In the genomic region with DNA sequence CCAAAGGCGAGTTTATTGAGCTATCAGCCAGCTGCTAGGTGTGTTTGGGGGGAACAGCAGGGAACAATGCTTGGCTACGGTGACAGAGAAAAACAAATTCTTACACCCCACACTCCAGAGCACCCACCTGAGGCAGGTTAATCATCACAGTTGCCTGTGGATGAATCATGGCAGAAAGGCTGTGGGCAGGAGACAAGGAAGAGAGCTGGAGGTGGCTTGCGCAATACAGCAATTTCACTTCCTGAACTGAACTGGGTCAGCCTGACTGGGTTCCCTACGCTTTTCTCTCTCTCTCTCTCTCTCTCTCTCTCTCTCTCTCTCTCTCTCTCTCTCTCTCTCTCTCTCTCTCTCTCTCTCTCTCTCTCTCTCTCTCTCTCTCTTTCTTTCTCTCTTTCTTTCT, we compare ENCODE assay signal across 13 mouse cellular contexts.
DNase-seq lines count a peak whose midpoint lies in the region; ATAC-seq and TF ChIP-seq lines count a peak whose summit lies in the region.
"Had no signal": no experiment of that assay in that cellular context is flagged by ENCODE, and none has a peak within 500 bp of the region (broad histone marks: within the 10 kb centered on the region; RNA-seq: fewer than 3 reads in every experiment).

No protein-coding gene starts in this region.

- H3K9ac ChIP-seq in hindbrain, embryonic 12.5 days: no peak overlapping the region
- no peak overlapping the region for H3K9ac ChIP-seq in lung, postnatal 0 days (replicated peaks; ENCODE audit: low read depth)
- H3K9ac ChIP-seq: heart, embryonic 13.5 days; stomach, embryonic 15.5 days had no signal

- no peak for ATAC-seq in hindbrain, embryonic 12.5 days (ENCODE audit: low FRiP score)
- ATAC-seq in lung, postnatal 0 days: peak; percentile 57; the same call in 1 of the 2 replicates
- ATAC-seq: inflammation-experienced regulatory T-cells, adult 6 months had no signal

- H3K4me2 ChIP-seq in hindbrain, embryonic 12.5 days (replicated peaks): no peak overlapping the region
- no peak overlapping the region for H3K4me2 ChIP-seq in lung, postnatal 0 days (replicated peaks; ENCODE audit: low read depth, low read length)
- H3K4me2 ChIP-seq: heart, embryonic 13.5 days; stomach, embryonic 15.5 days had no signal

- H3K9me3 ChIP-seq in hindbrain, embryonic 10.5 days: no peaks in the 10 kb centered on the region
- H3K9me3 ChIP-seq in hindbrain, embryonic 12.5 days (replicated peaks): no peaks in the 10 kb centered on the region
- H3K9me3 ChIP-seq in lung, postnatal 0 days (ENCODE audit: low read length): no peaks in the 10 kb centered on the region
- H3K9me3 ChIP-seq in limb, embryonic 10.5 days (replicated peaks): no peaks in the 10 kb centered on the region
- H3K9me3 ChIP-seq: forebrain, embryonic 10.5 days; heart, embryonic 13.5 days; stomach, embryonic 15.5 days had no signal

- H3K36me3 ChIP-seq in hindbrain, embryonic 10.5 days: no peaks in the 10 kb centered on the region
- H3K36me3 ChIP-seq in hindbrain, embryonic 12.5 days: no peaks in the 10 kb centered on the region
- no peaks in the 10 kb centered on the region for H3K36me3 ChIP-seq in lung, postnatal 0 days (ENCODE audit: insufficient read depth, low read length)
- H3K36me3 ChIP-seq in limb, embryonic 10.5 days: no peaks in the 10 kb centered on the region
- H3K36me3 ChIP-seq: forebrain, embryonic 10.5 days; heart, embryonic 13.5 days; stomach, embryonic 15.5 days had no signal

- no peak for TF ChIP-seq CTCF in lung, postnatal 0 days (IDR thresholded peaks at IDR 0.05)

- H3K27ac ChIP-seq in hindbrain, embryonic 10.5 days: peak overlapping the region; percentile 43; the same call in 1 of the 2 replicates
- H3K27ac ChIP-seq in hindbrain, embryonic 12.5 days: no peak overlapping the region
- no peak overlapping the region for H3K27ac ChIP-seq in lung, postnatal 0 days (ENCODE audit: low read length)
- no peak overlapping the region for H3K27ac ChIP-seq in limb, embryonic 10.5 days
- H3K27ac ChIP-seq: forebrain, embryonic 10.5 days; heart, embryonic 13.5 days; stomach, embryonic 15.5 days had no signal

- WGBS in hindbrain, embryonic 10.5 days: 79% methylated on average over 4 of the region's 4 CpGs
- WGBS in hindbrain, embryonic 12.5 days: 91% methylated on average over 4 of the region's 4 CpGs
- 82% methylated on average over 4 of the region's 4 CpGs for WGBS in lung, postnatal 0 days
- 75% methylated on average over 4 of the region's 4 CpGs for WGBS in limb, embryonic 10.5 days

- no peaks in the 10 kb centered on the region for H3K27me3 ChIP-seq in hindbrain, embryonic 10.5 days (ENCODE audit: insufficient read depth, poor library complexity, severe bottlenecking)
- H3K27me3 ChIP-seq in hindbrain, embryonic 12.5 days: no peaks in the 10 kb centered on the region
- no peaks in the 10 kb centered on the region for H3K27me3 ChIP-seq in lung, postnatal 0 days (replicated peaks; ENCODE audit: insufficient read depth, low read length)
- no peaks in the 10 kb centered on the region for H3K27me3 ChIP-seq in limb, embryonic 10.5 days (ENCODE audit: low read depth, poor library complexity, severe bottlenecking)
- H3K27me3 ChIP-seq: heart, embryonic 13.5 days; stomach, embryonic 15.5 days had no signal

- no peak for TF ChIP-seq EP300 in lung, postnatal 0 days (IDR thresholded peaks at IDR 0.05)

- no peak overlapping the region for H3K4me3 ChIP-seq in hindbrain, embryonic 10.5 days
- H3K4me3 ChIP-seq in hindbrain, embryonic 12.5 days: no peak overlapping the region
- no peak overlapping the region for H3K4me3 ChIP-seq in lung, postnatal 0 days (ENCODE audit: low read depth, low read length)
- H3K4me3 ChIP-seq in limb, embryonic 10.5 days: no peak overlapping the region
- H3K4me3 ChIP-seq: forebrain, embryonic 10.5 days; heart, embryonic 13.5 days; stomach, embryonic 15.5 days had no signal

- no peak for DNase-seq in hindbrain, embryonic 10.5 days (ENCODE audit: low spot score)
- peak; percentile 74 for DNase-seq in 3T3-L1 (ENCODE audit: low read depth, low spot score)
- peak; percentile 85 for DNase-seq in brain, adult 2 months (ENCODE audit: low read depth, low spot score)
- peak; percentile 72 for DNase-seq in lung, postnatal 0 days (ENCODE audit: low spot score)
- no peak for DNase-seq in limb, embryonic 10.5 days (ENCODE audit: low spot score)
- DNase-seq in ovary, postnatal 10 days (ENCODE audit: low spot score): no peak
- DNase-seq in thymus, postnatal 36 days: no peak
- DNase-seq: cerebellum, postnatal 25 days had no signal

- H3K4me1 ChIP-seq in hindbrain, embryonic 10.5 days (replicated peaks): no peaks in the 10 kb centered on the region
- H3K4me1 ChIP-seq in hindbrain, embryonic 12.5 days: no peaks in the 10 kb centered on the region
- no peaks in the 10 kb centered on the region for H3K4me1 ChIP-seq in lung, postnatal 0 days (ENCODE audit: insufficient read depth, low read depth, low read length)
- H3K4me1 ChIP-seq in limb, embryonic 10.5 days: peaks cover under 1% of the 10 kb centered on the region; the same call in 1 of the 2 replicates
- H3K4me1 ChIP-seq: forebrain, embryonic 10.5 days; stomach, embryonic 15.5 days had no signal

Comparison
In these comparisons a context has a peak if more than half of its experiments do, and no peak if none do; other contexts are left out.
1. DNase-seq: peak in 3T3-L1 (single experiment), brain, adult 2 months (single experiment) and lung, postnatal 0 days (single experiment); none in hindbrain, embryonic 10.5 days (single experiment), limb, embryonic 10.5 days (single experiment), ovary, postnatal 10 days (single experiment) and thymus, postnatal 36 days (0 of 2).